Mouse (Mus musculus) hindbrain, embryonic 12.5 days (tissue): ENCODE results near the gene Med13l. TPM values are rescaled to one million over a fixed set of nuclear protein-coding genes. Genes with fewer than 3 reads are reported as not detected.

ENCODE experiments used
- ATAC-seq: fragments of 200-750 bp; cut with Nextera tagmentation; 2 replicates; pipeline ENCODE4 v1.8.0; 2017; ENCODE audit warnings: moderate TSS enrichment; ENCODE audit not compliant: low FRiP score
- H3K27ac ChIP-seq: fragments of 300-500 bp; sonication (generic); 2 replicates; pipeline ENCODE4 v1.5.1; 2016; ENCODE audit warnings: mild to moderate bottlenecking
- H3K27me3 ChIP-seq: fragments of 300-500 bp; sonication (generic); 2 replicates; pipeline ENCODE4 v1.6.1; 2016; ENCODE audit warnings: mild to moderate bottlenecking
- H3K36me3 ChIP-seq: fragments of 300-500 bp; sonication (generic); 2 replicates; pipeline ENCODE4 v1.6.1; 2016; ENCODE audit warnings: mild to moderate bottlenecking
- H3K4me1 ChIP-seq: fragments of 300-500 bp; sonication (generic); 2 replicates; pipeline ENCODE4 v1.6.1; 2016
- H3K4me2 ChIP-seq: fragments of 300-500 bp; sonication (generic); replicated peaks from 2 replicates; pipeline ENCODE4 v1.6.1; 2016; ENCODE audit warnings: mild to moderate bottlenecking
- H3K4me3 ChIP-seq: fragments of 300-500 bp; sonication (generic); 2 replicates; pipeline ENCODE4 v1.5.1; 2016; ENCODE audit warnings: mild to moderate bottlenecking
- H3K9ac ChIP-seq: fragments of 300-500 bp; sonication (generic); 2 replicates; pipeline ENCODE4 v1.6.1; 2016; ENCODE audit warnings: mild to moderate bottlenecking, moderate library complexity
- H3K9me3 ChIP-seq: fragments of 300-500 bp; sonication (generic); replicated peaks from 2 replicates; pipeline ENCODE4 v1.6.1; 2016; ENCODE audit warnings: mild to moderate bottlenecking
- WGBS: fragments of 180-500 bp; shearing (Covaris S2); methylation state at CpG from one replicate; pipeline ENCODE4 v1.1.7; 2016; 5-methylcytosine and 5-hydroxymethylcytosine counted together
- polyA plus RNA-seq: library from polyadenylated mRNA; unstranded; fragments of >200 nt; fragmentation: Nextera tagmentation; extraction: Ambion mirVana; gene quantifications from 2 replicates; pipeline ENCODE4 v1.2.1, GENCODE M21; 2016

Gene Med13l
- polyA plus RNA-seq, 1 experiment from 2014 or later = 18.7 TPM

DNA sequence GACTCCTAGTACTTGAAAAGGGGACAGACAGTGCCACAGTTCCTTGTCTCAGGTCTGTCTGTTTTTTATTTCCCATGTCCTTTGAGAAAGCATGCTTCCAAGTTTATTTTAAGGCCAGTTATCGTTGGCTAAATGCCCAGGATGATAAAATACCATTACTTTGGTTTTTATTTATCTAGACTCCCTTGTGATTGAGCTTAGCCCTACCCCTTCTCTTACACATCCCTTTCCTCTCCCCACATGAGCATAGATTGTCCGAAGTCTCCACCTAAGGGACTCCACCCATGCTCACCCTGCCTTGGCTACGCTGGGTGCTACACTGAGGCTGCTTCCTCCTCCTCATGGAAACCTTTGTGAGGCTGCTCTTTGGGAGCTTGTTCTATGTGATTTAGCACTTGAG lies 115.2 kb downstream of the Med13l start:
- H3K4me2 ChIP-seq = no peak overlapping the region
- no peak for ATAC-seq
- 85% methylated on average over 3 of the region's 3 CpGs for WGBS
- H3K27me3 ChIP-seq = no peaks in the 10 kb centered on the region
- no peak overlapping the region for H3K9ac ChIP-seq
- no peaks in the 10 kb centered on the region for H3K36me3 ChIP-seq
- no peak overlapping the region for H3K27ac ChIP-seq
- H3K4me3 ChIP-seq = no peak overlapping the region
- H3K9me3 ChIP-seq = no peaks in the 10 kb centered on the region
- peaks cover 55% of the 10 kb centered on the region for H3K4me1 ChIP-seq

DNA sequence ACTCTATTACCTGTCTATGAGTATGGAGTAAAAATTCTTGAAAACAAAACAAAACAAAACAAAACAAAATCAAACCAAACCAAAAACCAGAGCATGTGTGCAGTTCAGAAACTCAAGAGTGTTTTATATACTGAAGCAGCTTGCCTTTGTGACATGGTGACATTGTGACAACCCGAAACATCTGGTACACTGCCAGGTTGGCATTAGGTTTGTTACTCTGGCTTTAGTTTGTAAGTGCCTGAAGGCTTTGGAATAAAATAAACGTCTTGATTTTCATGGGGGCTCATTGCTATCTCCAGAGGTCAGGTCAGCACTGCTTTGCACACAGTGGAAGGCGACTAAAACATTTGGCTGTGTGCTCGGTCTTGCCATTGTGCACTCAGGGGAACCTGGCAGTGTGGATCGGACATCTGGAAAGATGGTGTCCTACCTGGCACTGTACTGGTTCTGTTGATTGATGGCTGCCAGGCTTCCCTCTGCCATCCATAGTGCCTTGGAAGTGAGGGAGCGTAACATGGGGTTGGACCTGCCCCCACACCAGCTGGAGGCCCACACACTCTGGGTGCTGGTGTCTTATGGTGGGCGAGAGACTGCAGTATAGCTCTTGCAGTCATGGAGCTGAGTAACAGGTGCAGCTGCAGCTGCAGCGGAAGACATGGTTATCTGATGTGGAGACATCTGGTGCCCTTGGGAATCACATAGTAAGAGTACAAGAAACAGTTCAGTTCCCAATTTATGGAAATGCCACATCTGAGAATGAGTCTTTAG lies 115.9 kb downstream of the Med13l start:
- Histone ChIP-seq H3K4me2 (no peak overlapping the region), H3K9ac (no peak overlapping the region), H3K9me3 (no peaks in the 10 kb centered on the region), H3K4me1 (peaks cover 50% of the 10 kb centered on the region), H3K27me3 (no peaks in the 10 kb centered on the region), H3K36me3 (no peaks in the 10 kb centered on the region), H3K4me3 (no peak overlapping the region), H3K27ac (no peak overlapping the region)
- ATAC-seq = no peak
- 88% methylated on average over 8 of the region's 8 CpGs for WGBS

DNA sequence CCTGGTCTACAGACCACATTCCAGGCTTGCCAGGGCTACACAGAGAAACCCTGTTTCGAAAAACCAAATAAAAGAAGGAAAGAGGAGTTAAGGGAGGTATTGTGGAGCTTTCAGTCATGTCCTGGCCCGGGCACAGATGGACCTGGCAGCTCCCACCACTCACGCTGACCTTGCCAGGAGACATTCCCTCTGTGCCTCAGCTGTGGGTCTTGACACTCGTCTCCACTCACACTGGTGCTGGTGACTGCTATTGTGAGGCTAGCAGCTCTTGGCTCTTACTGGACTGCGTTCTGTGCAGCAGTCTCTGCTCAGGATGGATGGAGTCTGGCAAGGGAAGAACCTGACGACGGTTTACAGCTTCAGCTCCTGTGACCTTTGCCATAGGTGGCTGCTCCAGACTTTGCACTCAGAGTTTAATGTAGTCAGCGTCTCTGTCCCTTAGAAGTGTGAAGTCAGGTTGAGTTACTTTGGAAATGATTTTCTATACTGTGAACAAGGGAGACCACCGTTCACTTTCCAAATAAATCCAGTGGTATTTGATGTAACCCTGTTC lies 118.9 kb downstream of the Med13l start:
- Histone ChIP-seq H3K4me2 (no peak overlapping the region), H3K27me3 (no peaks in the 10 kb centered on the region), H3K27ac (no peak overlapping the region), H3K9me3 (no peaks in the 10 kb centered on the region), H3K4me1 (peaks cover 21% of the 10 kb centered on the region), H3K4me3 (no peak overlapping the region), H3K36me3 (peaks cover 10% of the 10 kb centered on the region), H3K9ac (no peak overlapping the region)
- no peak for ATAC-seq
- 79% methylated on average over 9 of the region's 9 CpGs for WGBS

DNA sequence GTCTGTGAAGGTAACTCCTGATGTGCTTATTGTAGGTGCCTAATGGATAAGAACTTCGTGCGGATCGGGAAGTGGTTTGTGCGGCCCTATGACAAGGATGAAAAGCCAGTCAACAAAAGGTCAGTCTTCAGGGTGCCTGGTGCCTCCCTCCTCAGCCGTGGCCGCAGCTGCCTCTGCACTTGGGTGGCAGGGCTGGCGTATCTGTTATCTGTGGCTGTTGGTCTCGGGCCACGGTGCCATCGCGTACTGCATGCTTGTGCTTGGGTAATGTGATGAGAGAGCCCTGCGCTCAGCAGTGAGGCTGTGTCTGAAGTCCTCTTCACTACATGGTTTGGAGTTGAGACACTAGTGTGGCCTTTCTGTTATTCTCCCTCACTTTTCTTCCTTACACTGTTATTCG lies 120.4 kb downstream of the Med13l start:
- Histone ChIP-seq H3K4me2 (no peak overlapping the region), H3K4me3 (no peak overlapping the region), H3K4me1 (peaks cover 11% of the 10 kb centered on the region), H3K27me3 (no peaks in the 10 kb centered on the region), H3K9me3 (no peaks in the 10 kb centered on the region), H3K9ac (no peak overlapping the region), H3K27ac (no peak overlapping the region), H3K36me3 (peaks cover 10% of the 10 kb centered on the region)
- 88% methylated on average over 13 of the region's 13 CpGs for WGBS
- ATAC-seq = no peak

DNA sequence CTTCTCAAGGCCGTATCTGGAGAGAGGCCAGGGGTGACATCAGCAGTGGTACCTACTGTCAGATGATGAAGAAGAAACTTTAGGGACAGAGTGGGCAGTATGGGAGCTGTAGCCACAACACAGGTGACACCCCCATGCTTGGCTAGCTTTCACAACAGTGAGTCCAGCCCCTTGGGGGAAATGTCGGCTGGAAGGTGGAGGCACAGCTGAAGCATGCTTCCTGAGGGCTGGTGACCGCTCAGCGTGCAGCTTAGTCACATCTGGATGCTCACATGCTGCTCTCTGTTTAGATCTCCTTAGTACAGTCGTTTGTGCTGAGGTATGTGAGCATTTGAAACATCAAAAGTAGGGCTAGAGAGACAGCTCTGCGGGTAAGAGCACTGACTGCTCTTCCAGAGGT lies 121.5 kb downstream of the Med13l start:
- H3K4me1 ChIP-seq = peaks cover 18% of the 10 kb centered on the region
- 91% methylated on average over 6 of the region's 6 CpGs for WGBS
- H3K9ac ChIP-seq = no peak overlapping the region
- no peak overlapping the region for H3K4me2 ChIP-seq
- ATAC-seq = no peak
- no peak overlapping the region for H3K27ac ChIP-seq
- no peaks in the 10 kb centered on the region for H3K27me3 ChIP-seq
- H3K36me3 ChIP-seq = peaks cover 10% of the 10 kb centered on the region
- no peak overlapping the region for H3K4me3 ChIP-seq
- no peaks in the 10 kb centered on the region for H3K9me3 ChIP-seq

DNA sequence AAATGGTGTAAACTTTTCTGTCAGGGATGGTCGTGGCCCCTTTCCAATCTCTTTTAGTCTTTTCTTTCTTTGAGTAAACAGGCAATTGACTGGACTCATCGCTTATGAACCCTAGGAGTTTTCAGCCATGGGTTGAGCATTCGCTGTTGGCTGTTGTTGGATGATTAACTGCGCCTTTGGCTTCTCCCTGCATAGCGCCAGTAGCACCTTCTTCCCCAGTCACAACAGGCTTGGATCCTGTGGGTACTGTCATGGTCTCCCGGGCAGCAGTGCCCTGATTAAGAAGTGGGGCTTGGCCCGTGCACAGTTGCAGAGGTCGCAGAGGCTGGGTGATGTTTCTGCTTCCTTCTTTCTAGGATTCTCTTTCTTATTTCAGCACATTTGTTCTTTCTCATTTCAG lies 124.7 kb downstream of the Med13l start:
- Histone ChIP-seq H3K36me3 (peaks cover 10% of the 10 kb centered on the region), H3K27me3 (no peaks in the 10 kb centered on the region), H3K4me3 (no peak overlapping the region), H3K4me2 (no peak overlapping the region), H3K9me3 (no peaks in the 10 kb centered on the region), H3K27ac (no peak overlapping the region), H3K9ac (no peak overlapping the region), H3K4me1 (peaks cover 18% of the 10 kb centered on the region)
- ATAC-seq = no peak
- 83% methylated on average over 8 of the region's 8 CpGs for WGBS

DNA sequence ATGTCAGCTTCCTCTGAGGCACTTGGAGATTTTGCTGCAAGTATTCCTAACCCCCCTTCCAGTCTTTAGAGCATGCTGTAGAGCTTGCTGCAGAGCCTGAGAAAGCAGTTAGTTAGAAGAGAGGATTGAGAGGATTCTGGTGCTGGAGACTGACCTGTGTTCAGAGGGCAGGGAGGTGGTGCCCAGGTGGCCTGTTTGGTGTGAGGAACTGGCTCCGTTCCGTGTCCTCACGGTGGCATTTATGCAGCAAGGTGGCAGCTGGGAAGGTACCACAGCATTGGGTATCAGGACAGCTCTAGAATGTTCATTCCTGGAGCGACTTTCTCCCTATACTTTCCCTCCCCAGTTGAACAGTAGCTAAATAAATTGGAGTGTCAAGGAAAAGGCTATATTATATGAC lies 125.5 kb downstream of the Med13l start:
- Histone ChIP-seq H3K9ac (no peak overlapping the region), H3K4me3 (no peak overlapping the region), H3K27me3 (no peaks in the 10 kb centered on the region), H3K4me2 (no peak overlapping the region), H3K9me3 (no peaks in the 10 kb centered on the region), H3K27ac (no peak overlapping the region), H3K4me1 (peaks cover 18% of the 10 kb centered on the region), H3K36me3 (peaks cover 10% of the 10 kb centered on the region)
- 87% methylated on average over 4 of the region's 4 CpGs for WGBS
- ATAC-seq = no peak

DNA sequence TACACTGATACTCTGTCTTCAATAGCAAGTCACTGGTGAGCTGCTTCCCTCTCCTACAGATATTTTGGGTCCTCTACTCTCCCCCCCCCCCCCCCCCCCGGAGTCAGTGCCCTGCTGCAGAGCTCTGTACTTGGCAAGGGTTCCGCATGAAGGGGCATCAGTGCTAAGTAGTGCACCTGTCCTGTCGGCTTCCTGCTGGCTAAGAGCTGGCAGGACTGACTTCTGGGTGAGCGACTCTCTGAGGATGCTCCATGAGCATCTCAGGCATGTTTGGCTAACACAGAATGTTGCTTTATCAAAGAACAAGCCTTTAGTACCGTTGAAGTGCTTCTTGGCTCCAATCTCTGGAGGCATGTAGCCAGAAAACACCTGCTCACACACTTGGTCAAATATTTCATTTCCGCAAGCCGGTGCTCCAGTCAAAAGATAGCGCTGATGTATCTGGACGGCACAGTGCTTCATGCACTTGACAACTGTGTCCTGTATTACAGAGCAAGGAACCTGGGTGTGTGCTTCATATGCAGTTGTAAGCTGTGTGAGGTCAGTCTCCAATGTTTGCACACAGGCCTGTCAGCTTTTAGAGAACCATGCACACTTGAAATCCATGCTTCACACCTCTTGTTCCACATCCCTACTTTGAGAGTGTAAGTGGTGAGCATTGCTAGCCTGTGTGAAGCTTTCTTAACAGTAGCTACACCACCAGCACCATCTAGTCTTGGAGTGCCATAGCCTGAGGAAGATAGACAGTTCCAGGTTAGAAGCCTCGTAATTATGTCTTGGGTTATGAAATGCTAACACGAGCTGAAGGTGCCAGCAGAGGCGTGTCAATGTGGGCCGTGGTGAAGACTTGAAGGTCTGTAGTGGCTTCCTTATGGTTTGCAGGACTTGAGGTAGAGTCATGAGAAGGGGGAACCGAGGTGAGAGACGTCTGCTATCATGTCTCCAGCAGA lies 128.7 kb downstream of the Med13l start:
- no peak overlapping the region for H3K4me3 ChIP-seq
- no peak overlapping the region for H3K9ac ChIP-seq
- no peaks in the 10 kb centered on the region for H3K9me3 ChIP-seq
- WGBS = 89% methylated on average over 15 of the region's 15 CpGs
- no peak overlapping the region for H3K4me2 ChIP-seq
- peaks cover 24% of the 10 kb centered on the region for H3K4me1 ChIP-seq
- no peak overlapping the region for H3K27ac ChIP-seq
- H3K27me3 ChIP-seq = no peaks in the 10 kb centered on the region
- ATAC-seq = no peak
- no peaks in the 10 kb centered on the region for H3K36me3 ChIP-seq

DNA sequence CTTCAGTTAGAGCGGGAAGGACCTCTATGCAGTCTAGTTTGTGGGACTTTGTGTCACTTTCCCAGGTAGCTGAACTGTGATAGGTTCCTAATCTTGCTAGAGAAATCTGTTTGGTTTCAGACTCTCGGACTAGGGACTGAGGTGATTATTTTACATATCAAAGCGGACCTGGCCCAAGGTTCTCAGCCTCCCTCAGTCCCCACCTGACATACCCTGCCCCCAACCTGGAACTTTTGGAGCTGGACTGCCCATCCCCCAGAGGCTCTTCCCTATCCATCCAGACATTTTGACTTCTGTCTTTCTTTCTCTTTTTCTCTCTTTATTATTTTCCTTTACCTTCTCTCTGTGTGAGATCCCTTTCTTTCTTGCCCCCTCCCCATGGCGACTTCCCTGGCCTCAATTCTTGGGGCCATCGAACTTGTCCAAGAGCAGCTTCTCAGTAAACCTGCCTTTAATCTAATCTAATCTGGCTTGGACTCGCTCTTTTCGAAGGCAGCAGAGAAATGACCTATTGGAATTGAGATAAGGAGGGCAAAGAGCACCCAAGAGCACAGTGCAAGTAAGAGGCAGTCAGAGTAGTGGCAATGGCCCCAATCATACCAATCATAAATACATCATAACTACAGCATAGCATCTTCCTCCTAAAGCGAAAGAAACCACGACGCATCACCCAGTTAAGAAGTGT lies 130.7 kb downstream of the Med13l start:
- Histone ChIP-seq H3K9ac (no peak overlapping the region), H3K27me3 (no peaks in the 10 kb centered on the region), H3K4me3 (no peak overlapping the region), H3K4me2 (no peak overlapping the region), H3K4me1 (peaks cover 27% of the 10 kb centered on the region), H3K27ac (no peak overlapping the region), H3K36me3 (no peaks in the 10 kb centered on the region), H3K9me3 (no peaks in the 10 kb centered on the region)
- no peak for ATAC-seq
- 81% methylated on average over 10 of the region's 10 CpGs for WGBS

DNA sequence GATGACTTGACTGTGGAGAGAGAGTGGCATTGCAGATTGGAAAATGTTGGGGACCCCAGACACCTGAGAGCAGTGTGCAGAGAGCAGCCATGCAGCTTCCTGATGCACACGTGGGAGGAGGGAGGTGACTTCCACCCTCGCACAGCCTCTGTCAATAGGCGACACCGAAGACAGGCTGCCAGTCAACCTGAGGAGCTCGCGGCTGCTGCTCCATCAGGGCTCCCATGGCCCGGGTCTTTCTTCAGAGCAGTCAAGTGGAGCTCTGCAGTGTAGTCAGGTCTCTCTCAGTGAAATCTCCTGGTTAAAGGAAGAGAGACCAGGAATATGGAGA lies 131.2 kb downstream of the Med13l start:
- H3K36me3 ChIP-seq = no peaks in the 10 kb centered on the region
- H3K27ac ChIP-seq = no peak overlapping the region
- no peaks in the 10 kb centered on the region for H3K9me3 ChIP-seq
- 57% methylated on average over 7 of the region's 7 CpGs for WGBS
- peaks cover 30% of the 10 kb centered on the region for H3K4me1 ChIP-seq
- H3K4me3 ChIP-seq = no peak overlapping the region
- no peaks in the 10 kb centered on the region for H3K27me3 ChIP-seq
- no peak overlapping the region for H3K4me2 ChIP-seq
- no peak overlapping the region for H3K9ac ChIP-seq
- no peak for ATAC-seq

DNA sequence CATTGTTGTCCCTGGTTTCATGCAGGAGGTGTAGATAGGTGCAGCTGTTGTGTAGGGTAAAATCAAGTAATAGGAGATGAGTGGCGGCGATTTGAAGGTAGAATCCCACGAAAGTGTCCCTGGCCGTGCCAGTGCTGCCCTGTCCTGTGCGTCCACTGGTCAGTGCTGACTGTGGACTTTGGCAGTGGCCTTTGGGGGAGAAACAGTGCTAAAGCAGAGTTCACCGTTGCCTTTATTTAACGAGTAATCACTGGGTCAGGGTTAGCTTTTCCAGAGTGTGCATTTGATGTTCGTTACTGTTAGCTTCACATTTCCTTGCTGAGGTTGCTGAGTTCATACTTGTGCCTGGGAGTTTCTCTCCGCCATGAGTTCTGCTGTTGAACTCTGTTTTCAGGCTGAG lies 133.5 kb downstream of the Med13l start:
- no peak overlapping the region for H3K9ac ChIP-seq
- no peak overlapping the region for H3K27ac ChIP-seq
- H3K27me3 ChIP-seq = no peaks in the 10 kb centered on the region
- H3K4me3 ChIP-seq = no peak overlapping the region
- no peaks in the 10 kb centered on the region for H3K9me3 ChIP-seq
- ATAC-seq = no peak
- H3K36me3 ChIP-seq = no peaks in the 10 kb centered on the region
- 93% methylated on average over 9 of the region's 9 CpGs for WGBS
- H3K4me1 ChIP-seq = peaks cover 17% of the 10 kb centered on the region
- no peak overlapping the region for H3K4me2 ChIP-seq

DNA sequence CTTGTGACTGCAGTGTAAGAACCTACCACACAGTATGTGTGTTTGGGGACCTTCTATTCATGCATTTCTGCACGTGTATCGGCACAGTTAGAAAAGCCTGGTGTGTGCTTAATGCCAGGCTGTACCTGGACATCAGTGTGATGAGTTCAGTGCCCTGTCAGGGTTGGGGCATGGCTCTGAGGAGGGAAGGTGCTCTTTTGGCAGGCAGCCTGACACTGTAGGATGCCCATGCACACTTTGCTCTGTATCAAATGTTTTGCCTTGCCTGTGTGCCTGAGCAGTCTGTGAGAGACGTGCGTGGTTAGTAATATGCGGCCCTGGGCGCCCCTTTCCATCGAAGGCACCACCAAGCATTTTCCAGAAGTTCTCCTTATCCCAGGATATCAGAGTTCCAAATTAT lies 136.6 kb downstream of the Med13l start:
- H3K9me3 ChIP-seq = no peaks in the 10 kb centered on the region
- no peak overlapping the region for H3K27ac ChIP-seq
- H3K4me1 ChIP-seq = peaks cover 34% of the 10 kb centered on the region
- H3K4me2 ChIP-seq = no peak overlapping the region
- H3K36me3 ChIP-seq = no peaks in the 10 kb centered on the region
- H3K9ac ChIP-seq = no peak overlapping the region
- no peaks in the 10 kb centered on the region for H3K27me3 ChIP-seq
- H3K4me3 ChIP-seq = no peak overlapping the region
- 96% methylated on average over 7 of the region's 7 CpGs for WGBS
- no peak for ATAC-seq
